Mouse (Mus musculus): ENCODE measurements around the gene Cd82. TPM values are rescaled to one million over a fixed set of nuclear protein-coding genes. Genes with fewer than 3 reads are reported as not detected.

The Cd82 gene
- polyA plus RNA-seq (2014; fragmentation: Nextera tagmentation; extraction: Ambion mirVana), result 10.6 and 14.3 TPM in 2 replicates

- Histone ChIP-seq H3K36me3 (ENCODE audit: control insufficient read depth, insufficient read depth, low read length) (no peaks in the 10 kb centered on the region), H3K4me2 (peak within 1 kb of the TSS; percentile 88), H3K9me3 (replicated peaks; ENCODE audit: control insufficient read depth, low read length) (no peaks in the 10 kb centered on the region), H3K4me1 (ENCODE audit: control insufficient read depth, insufficient read depth, low read length) (0 out of 2 replicates have a peak, but pooled peaks cover 3% of the 10 kb centered on the region), H3K9ac (ENCODE audit: low read depth, low read length) (peak within 1 kb of the TSS; percentile 54; the same call in 1 of the 2 replicates), H3K27ac (ENCODE audit: low read depth, low read length) (peak within 1 kb of the TSS; percentile 60), H3K27me3 (ENCODE audit: control insufficient read depth, insufficient read depth, low read length) (peaks cover 7% of the 10 kb centered on the region; the same call in 1 of the 2 replicates), H3K4me3 (ENCODE audit: low read depth, low read length) (peak within 1 kb of the TSS; percentile 51)
- ATAC-seq (replicated peaks; ENCODE audit: insufficient number of reproducible peaks, low FRiP score, low TSS enrichment), result peak; percentile 83
- WGBS (ENCODE audit: insufficient replicate concordance), result 1% methylated on average over 20 of the region's 20 CpGs
These were observed at the start of gene Cd82 for GRCm38 (mm10) chr2:93462760-93463159. TSS of gene Cd82 (minus strand) at chr2:93463140.

DNA sequence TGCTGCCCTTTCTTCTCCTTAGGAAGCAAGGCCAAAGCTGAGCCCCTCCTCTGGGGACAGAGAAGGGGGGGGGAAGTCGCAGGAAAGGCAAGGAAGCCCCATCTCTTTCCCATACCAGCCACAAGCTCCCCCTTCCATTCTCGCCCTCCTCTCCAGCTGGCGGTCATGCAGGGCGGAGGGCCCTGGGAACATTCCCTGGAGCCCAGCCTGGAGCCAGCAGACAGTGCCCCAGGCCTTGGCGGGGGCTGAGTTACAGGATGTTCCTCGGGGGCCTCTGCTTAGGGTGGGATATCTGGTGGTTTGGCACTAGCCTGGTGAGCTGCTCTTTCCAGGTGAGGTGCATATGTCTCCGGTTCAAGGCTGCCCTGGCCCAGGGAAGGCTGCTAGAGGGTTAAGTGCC is 49.2 kb upstream of the Cd82 start:
- H3K9ac ChIP-seq (ENCODE audit: low read depth, low read length), result no peak overlapping the region
- H3K27me3 ChIP-seq (ENCODE audit: control insufficient read depth, insufficient read depth, low read length), result no peaks in the 10 kb centered on the region
- no peak overlapping the region for H3K4me3 ChIP-seq (ENCODE audit: low read depth, low read length)
- no peak overlapping the region for H3K27ac ChIP-seq (ENCODE audit: low read depth, low read length)
- WGBS (ENCODE audit: insufficient replicate concordance), result 51% methylated on average over 7 of the region's 7 CpGs
- H3K9me3 ChIP-seq (replicated peaks; ENCODE audit: control insufficient read depth, low read length), result no peaks in the 10 kb centered on the region
- no peak for ATAC-seq (replicated peaks; ENCODE audit: insufficient number of reproducible peaks, low FRiP score, low TSS enrichment)
- no peaks in the 10 kb centered on the region for H3K4me1 ChIP-seq (ENCODE audit: control insufficient read depth, insufficient read depth, low read length)
- no peak overlapping the region for H3K4me2 ChIP-seq
- no peaks in the 10 kb centered on the region for H3K36me3 ChIP-seq (ENCODE audit: control insufficient read depth, insufficient read depth, low read length)

DNA sequence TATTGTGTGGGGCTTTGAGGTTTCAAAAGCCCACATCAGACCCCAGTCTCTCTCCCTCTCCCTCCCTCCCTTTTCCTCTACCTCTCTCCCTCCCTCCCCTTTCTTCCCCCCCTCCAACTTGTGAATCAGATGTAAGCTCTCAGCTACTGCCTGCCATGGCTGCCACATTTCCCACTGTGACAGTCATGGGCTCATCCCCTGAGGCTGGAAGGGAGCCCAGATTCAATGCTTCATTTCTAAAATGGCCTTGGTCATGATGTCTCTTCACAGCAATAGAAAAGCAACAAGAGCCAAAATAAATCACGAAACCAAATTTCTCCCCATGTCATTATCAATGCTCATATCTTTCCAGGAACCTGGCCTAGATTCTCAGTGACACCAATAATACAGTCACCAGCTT is 47.9 kb upstream of the Cd82 start:
- no peak overlapping the region for H3K4me3 ChIP-seq (ENCODE audit: low read depth, low read length)
- H3K4me1 ChIP-seq (ENCODE audit: control insufficient read depth, insufficient read depth, low read length), result no peaks in the 10 kb centered on the region
- H3K9ac ChIP-seq (ENCODE audit: low read depth, low read length), result no peak overlapping the region
- WGBS (ENCODE audit: insufficient replicate concordance), result 93% methylated on average over 1 of the region's 1 CpGs
- ATAC-seq (replicated peaks; ENCODE audit: insufficient number of reproducible peaks, low FRiP score, low TSS enrichment), result no peak
- no peaks in the 10 kb centered on the region for H3K9me3 ChIP-seq (replicated peaks; ENCODE audit: control insufficient read depth, low read length)
- no peaks in the 10 kb centered on the region for H3K27me3 ChIP-seq (ENCODE audit: control insufficient read depth, insufficient read depth, low read length)
- no peak overlapping the region for H3K4me2 ChIP-seq
- H3K27ac ChIP-seq (ENCODE audit: low read depth, low read length), result no peak overlapping the region
- no peaks in the 10 kb centered on the region for H3K36me3 ChIP-seq (ENCODE audit: control insufficient read depth, insufficient read depth, low read length)

- ATAC-seq (replicated peaks; ENCODE audit: insufficient number of reproducible peaks, low FRiP score, low TSS enrichment), result no peak
- WGBS (ENCODE audit: insufficient replicate concordance), result 75% methylated on average over 12 of the region's 12 CpGs
- Histone ChIP-seq H3K9me3 (replicated peaks; ENCODE audit: control insufficient read depth, low read length) (no peaks in the 10 kb centered on the region), H3K27me3 (ENCODE audit: control insufficient read depth, insufficient read depth, low read length) (no peaks in the 10 kb centered on the region), H3K27ac (ENCODE audit: low read depth, low read length) (no peak overlapping the region), H3K4me2 (no peak overlapping the region), H3K4me1 (ENCODE audit: control insufficient read depth, insufficient read depth, low read length) (no peaks in the 10 kb centered on the region), H3K36me3 (ENCODE audit: control insufficient read depth, insufficient read depth, low read length) (no peaks in the 10 kb centered on the region), H3K9ac (ENCODE audit: low read depth, low read length) (no peak overlapping the region), H3K4me3 (ENCODE audit: low read depth, low read length) (no peak overlapping the region)
These were observed 47.1 kb upstream of the Cd82 start for GRCm38 (mm10) chr2:93509777-93510750.

GRCm38 (mm10) chr2:93505091-93505490 is 42.2 kb upstream of the Cd82 start:
- H3K27ac ChIP-seq (ENCODE audit: low read depth, low read length), result no peak overlapping the region
- 0 out of 2 replicates have a peak, but pooled peaks cover 3% of the 10 kb centered on the region for H3K27me3 ChIP-seq (ENCODE audit: control insufficient read depth, insufficient read depth, low read length)
- no peak overlapping the region for H3K9ac ChIP-seq (ENCODE audit: low read depth, low read length)
- no peaks in the 10 kb centered on the region for H3K36me3 ChIP-seq (ENCODE audit: control insufficient read depth, insufficient read depth, low read length)
- ATAC-seq (replicated peaks; ENCODE audit: insufficient number of reproducible peaks, low FRiP score, low TSS enrichment), result no peak
- WGBS (ENCODE audit: insufficient replicate concordance), result 84% methylated on average over 6 of the region's 6 CpGs
- no peak overlapping the region for H3K4me3 ChIP-seq (ENCODE audit: low read depth, low read length)
- H3K4me2 ChIP-seq, result no peak overlapping the region
- no peaks in the 10 kb centered on the region for H3K9me3 ChIP-seq (replicated peaks; ENCODE audit: control insufficient read depth, low read length)
- no peaks in the 10 kb centered on the region for H3K4me1 ChIP-seq (ENCODE audit: control insufficient read depth, insufficient read depth, low read length)

- Histone ChIP-seq H3K4me3 (ENCODE audit: low read depth, low read length) (no peak overlapping the region), H3K9me3 (replicated peaks; ENCODE audit: control insufficient read depth, low read length) (no peaks in the 10 kb centered on the region), H3K9ac (ENCODE audit: low read depth, low read length) (no peak overlapping the region), H3K36me3 (ENCODE audit: control insufficient read depth, insufficient read depth, low read length) (no peaks in the 10 kb centered on the region), H3K4me1 (ENCODE audit: control insufficient read depth, insufficient read depth, low read length) (no peaks in the 10 kb centered on the region), H3K27ac (ENCODE audit: low read depth, low read length) (no peak overlapping the region), H3K27me3 (ENCODE audit: control insufficient read depth, insufficient read depth, low read length) (0 out of 2 replicates have a peak, but pooled peaks cover 3% of the 10 kb centered on the region), H3K4me2 (no peak overlapping the region)
- no peak for ATAC-seq (replicated peaks; ENCODE audit: insufficient number of reproducible peaks, low FRiP score, low TSS enrichment)
- WGBS (ENCODE audit: insufficient replicate concordance), result 58% methylated on average over 4 of the region's 4 CpGs
These were observed 40.4 kb upstream of the Cd82 start for GRCm38 (mm10) chr2:93503353-93503752.

GRCm38 (mm10) chr2:93501303-93501702 is 38.4 kb upstream of the Cd82 start:
- Histone ChIP-seq H3K27ac (ENCODE audit: low read depth, low read length) (no peak overlapping the region), H3K4me2 (no peak overlapping the region), H3K9me3 (replicated peaks; ENCODE audit: control insufficient read depth, low read length) (no peaks in the 10 kb centered on the region), H3K9ac (ENCODE audit: low read depth, low read length) (no peak overlapping the region), H3K4me3 (ENCODE audit: low read depth, low read length) (no peak overlapping the region), H3K4me1 (ENCODE audit: control insufficient read depth, insufficient read depth, low read length) (no peaks in the 10 kb centered on the region), H3K36me3 (ENCODE audit: control insufficient read depth, insufficient read depth, low read length) (no peaks in the 10 kb centered on the region), H3K27me3 (ENCODE audit: control insufficient read depth, insufficient read depth, low read length) (0 out of 2 replicates have a peak, but pooled peaks cover 3% of the 10 kb centered on the region)
- no peak for ATAC-seq (replicated peaks; ENCODE audit: insufficient number of reproducible peaks, low FRiP score, low TSS enrichment)
- 56% methylated on average over 10 of the region's 10 CpGs for WGBS (ENCODE audit: insufficient replicate concordance)

GRCm38 (mm10) chr2:93497221-93497620 is 34.3 kb upstream of the Cd82 start:
- Histone ChIP-seq H3K9ac (ENCODE audit: low read depth, low read length) (no peak overlapping the region), H3K27me3 (ENCODE audit: control insufficient read depth, insufficient read depth, low read length) (peaks cover 3% of the 10 kb centered on the region; the same call in 1 of the 2 replicates), H3K4me1 (ENCODE audit: control insufficient read depth, insufficient read depth, low read length) (no peaks in the 10 kb centered on the region), H3K9me3 (replicated peaks; ENCODE audit: control insufficient read depth, low read length) (no peaks in the 10 kb centered on the region), H3K27ac (ENCODE audit: low read depth, low read length) (no peak overlapping the region), H3K36me3 (ENCODE audit: control insufficient read depth, insufficient read depth, low read length) (no peaks in the 10 kb centered on the region), H3K4me3 (ENCODE audit: low read depth, low read length) (no peak overlapping the region), H3K4me2 (no peak overlapping the region)
- WGBS (ENCODE audit: insufficient replicate concordance), result 81% methylated on average over 5 of the region's 5 CpGs
- no peak for ATAC-seq (replicated peaks; ENCODE audit: insufficient number of reproducible peaks, low FRiP score, low TSS enrichment)
